Mouse (Mus musculus) adipocyte (in vitro differentiated cells): ENCODE data around the gene Gm43738.
A peak's percentile ranks its signal among the peaks of the same experiment; 100 is the strongest.
"Not testable (repeated sequence)": the region's sequence is repeated elsewhere in the genome, so short reads cannot be mapped to it uniquely, and the experiment has no call there.

Experiments
- DNase-seq: peaks from one replicate; pipeline ENCODE4 v3.0.0-alpha.2; 2016; ENCODE audit warnings: low spot score

Gene Gm43738

DNA sequence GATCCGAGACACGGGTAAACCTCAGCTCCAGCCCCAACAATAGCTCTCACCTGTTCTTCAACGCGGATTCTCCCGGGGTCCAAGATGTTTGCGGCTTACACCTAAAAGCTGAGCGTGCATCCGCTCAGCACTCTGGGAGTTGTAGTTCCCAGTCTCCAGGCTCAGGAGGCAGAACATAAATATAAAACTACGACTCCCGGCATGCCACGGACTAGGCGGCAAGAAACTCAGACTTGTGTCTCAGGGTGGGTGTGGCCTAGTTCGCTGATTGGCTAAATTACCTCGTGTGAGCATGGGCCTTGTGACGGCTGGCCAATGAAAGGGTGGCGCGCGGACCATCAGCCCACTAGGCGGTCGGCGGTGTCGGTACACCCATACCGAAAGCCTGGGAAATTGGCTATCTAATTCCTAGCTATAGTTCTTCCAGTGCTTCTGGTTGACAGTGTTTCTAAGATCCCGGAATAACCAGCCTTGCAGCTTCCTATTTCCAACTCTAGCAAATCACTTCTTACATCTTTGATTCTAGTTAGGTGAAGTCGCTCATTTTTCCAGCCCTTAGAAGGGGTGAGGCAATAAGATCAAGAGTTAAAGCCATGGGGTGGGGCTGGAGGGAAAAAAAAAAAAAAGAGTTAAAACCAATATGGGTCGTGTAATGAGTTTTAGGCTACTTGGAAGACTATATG is 1.1 kb upstream of the Gm43738 start, which contains the start of gene Fdps:
Gene Fdps (minus strand): TSS at position 148 of the 683 bp plus-strand sequence.
- peak; percentile 99 for DNase-seq

DNA sequence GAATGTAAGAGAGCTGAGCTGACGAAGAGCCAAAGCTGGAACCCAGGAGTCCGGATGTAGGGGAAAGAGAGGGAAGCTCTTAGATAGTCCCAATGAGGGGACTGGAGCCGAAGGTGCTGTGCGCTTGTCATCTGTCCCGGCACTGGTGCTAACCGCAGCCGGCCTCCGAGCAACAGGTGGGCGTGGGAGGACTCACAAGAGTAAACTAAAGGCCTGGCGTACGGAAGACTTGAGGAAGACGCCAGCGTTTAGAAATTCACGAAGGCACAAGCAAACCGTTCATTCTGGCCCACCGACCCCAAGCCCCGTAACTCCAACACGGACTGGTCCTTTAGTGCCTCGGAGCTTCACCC is 536 bp upstream of the Gm43738 start:
- DNase-seq: peak; percentile 39

DNA sequence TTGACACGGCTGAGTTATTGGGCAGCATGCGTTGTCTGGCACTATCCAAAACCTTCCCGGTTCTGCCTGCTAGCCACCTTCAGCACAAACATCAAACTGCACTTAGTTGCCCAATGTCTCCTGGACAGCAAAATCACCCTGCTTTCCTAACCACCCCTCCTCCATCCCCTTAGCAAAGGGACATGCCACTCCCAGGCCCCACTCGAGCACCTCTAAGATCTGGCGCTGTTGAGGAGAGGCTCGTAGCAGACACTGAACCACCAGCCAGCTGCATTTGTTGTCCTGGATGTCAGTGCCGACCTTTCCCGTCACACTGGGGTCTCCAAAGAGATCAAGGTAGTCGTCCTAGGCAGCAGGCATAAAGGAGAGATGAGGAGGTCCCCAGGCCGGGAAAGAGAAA is 6.9 kb downstream of the Gm43738 start:
- DNase-seq: no peak

DNA sequence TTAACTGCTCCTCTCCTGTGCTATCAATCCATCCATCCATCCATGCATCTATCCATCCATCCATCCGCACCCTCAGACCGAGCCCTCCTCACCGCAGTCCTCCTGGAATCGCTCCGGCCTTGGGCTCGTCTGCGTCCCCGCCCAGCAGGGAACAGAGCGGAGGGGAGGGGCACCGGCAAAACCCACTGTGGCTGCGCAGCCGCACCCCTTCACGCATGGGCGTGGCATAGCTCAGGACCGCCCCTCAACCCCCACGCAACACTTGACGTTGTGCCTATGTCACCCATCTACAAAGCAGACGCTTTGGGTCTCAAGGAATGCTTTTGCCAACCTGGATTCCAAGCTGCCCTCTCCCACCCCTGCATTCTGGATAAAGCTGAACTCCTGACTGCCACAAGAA is 7.7 kb downstream of the Gm43738 start, which contains the start of gene Rusc1:
Gene Rusc1 (minus strand): TSS at position 137 of the 400 bp plus-strand sequence.
- DNase-seq: no peak

DNA sequence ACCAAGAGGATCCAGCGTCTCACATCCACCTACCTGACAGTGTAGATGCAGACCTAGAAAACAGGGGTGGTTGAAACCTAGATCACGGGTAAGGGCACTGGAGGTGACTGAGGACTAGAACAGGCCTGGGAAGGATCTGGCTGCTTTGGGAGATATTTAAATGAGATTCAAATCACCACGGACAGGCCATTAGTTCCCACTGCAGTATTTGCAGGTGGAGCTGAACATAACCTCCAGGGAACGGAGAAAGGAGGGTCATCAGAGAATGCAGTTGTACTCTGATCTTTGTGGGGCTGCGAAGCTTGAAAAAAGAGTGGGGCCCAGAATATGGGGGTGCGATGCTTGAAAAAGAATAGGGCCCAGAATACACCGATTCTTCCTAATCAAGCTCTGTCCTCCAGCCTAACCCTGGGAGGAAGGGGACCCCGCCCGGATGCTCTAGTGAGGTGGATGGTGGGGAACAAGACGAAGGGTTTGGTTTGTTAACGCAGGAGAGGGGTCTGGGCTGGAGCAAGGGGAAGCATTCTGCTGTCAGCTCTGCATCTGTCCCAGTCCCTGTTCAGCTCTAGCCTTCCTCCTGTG is 8.3 kb downstream of the Gm43738 start:
- no peak for DNase-seq

DNA sequence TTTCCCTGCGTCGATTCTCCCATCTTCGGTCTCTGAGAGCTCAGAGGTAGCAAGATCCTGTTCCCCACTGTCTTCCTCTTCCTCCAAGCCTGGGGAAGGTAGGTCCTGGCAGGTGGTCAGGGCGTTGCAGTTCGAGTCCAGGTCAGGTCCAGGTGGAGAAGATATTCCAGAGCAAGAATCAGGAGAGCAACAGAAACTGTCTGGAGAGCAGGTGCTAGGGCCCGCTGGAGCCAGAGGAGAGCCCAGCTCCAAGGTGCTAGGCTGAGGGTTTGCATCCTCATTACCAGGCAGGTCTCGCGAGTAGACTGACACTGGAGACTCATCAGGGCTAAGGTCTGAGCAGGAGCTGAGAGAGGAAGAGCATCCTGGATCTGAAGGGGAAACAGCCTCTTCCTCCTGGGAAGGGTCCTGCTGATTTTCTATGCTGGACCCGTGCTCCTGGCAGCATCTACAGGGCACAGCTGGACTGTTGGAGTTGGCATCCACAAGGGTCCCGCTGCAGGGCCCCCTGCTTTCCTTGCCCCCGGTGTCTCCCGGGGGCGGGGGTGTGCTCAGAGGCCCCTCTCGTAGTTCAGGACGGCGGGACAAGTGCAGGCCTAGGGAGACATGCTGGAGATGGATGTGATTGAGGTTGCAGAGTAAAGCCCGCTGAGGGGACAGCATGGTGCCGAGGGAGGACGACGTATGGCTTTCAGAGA is 8.9 kb downstream of the Gm43738 start:
- no peak for DNase-seq

DNA sequence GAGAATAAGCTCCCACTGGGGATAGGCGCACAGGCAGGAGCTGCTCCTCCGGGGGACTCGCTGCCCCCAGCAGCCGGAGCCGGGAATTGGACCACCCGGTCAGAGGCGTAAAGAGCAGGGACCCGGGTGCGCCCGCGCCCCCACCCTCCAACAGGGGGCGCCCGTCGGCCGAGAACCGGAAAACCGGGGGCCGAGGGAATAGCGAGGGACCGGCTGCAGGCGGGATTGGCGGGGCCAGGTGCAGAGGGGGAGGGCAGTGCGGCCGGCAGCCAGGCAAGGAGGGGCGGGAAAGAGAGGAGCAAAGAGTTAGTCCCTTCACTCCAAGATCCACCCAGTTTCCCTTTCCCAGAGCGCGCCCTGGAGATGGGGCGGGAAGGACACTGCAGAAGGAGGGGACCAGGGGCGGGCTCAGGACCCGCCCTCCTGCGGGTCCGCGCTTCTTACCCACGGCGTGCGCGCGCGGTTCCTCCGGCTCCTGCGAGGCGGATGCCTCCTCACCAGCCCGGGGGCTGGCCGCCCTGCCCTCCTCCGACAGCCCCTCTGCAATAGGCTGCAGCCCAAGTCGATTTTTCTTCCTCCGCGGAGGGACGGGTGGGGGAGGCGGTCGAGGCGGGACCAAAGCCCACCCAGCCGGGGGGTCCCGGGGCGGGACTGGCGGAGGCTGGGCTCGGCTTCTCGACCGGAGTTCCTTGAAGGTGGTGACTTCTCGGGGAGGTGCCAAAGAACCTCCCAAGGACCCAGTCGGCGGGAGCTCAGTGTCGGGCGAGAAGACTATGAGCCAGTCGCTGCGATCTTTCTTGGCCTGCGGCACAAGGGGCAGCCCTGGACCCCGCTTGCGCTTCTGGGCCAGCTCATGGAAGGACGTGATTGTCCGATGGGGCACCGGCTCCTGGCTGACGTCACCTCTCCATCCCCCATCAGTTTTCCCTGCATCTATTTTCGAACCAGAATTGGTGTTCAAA is 9.9 kb downstream of the Gm43738 start:
- peak; percentile 68 for DNase-seq

DNA sequence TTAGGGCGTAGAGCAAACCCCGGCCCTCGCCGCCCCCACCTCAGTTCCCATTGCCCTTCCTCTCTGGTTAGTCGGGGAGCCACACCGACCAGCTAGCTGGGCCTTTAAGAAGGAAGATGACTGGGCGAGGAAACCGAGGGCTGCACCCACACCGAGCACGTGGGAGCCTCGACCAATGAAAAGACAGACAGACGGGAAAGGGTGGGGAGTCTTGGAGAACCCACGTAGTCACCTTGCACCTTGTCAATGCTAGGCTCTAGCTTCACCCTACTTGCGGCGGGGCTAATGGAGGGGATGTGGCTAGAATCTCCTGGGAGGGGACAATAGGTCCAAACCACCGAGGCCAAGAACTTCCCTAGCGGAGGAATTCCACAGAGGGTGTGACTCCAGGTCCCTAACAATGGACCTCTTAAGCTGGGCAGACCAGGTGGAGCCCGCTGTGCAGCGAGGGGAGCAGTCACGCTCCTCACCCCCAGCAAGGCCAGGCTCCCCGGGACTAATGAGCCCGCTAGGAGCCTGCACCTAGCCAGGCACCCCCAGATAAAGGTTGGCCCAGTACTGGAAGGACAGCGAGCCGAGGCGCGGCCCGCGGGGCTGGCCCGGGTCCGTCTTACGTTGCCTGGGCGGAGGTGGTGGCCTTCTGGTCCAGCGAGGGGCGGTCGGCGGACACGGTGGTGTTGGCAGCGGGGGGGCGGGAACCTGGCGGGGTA is 10.9 kb downstream of the Gm43738 start:
- DNase-seq: peak; percentile 86

DNA sequence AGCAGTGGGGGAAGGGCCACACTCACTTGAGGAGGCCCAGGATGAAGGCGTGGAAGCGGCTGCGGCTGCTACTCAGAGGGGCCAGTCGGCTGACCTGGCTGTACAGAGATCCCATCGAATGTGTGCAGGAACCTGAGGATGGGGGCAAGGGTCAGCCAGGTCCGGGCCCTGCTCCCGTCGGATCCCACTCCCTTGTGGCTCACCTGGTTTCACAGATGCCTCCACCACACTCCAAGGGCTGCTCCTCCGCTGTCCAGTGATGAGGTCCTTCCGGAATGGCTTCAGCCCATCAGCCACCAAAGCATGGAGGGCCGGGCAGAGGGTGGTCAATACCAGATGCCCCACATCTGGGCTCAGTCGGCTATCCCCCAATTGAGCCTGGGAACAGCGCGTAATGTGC is 11.9 kb downstream of the Gm43738 start:
- no peak for DNase-seq

DNA sequence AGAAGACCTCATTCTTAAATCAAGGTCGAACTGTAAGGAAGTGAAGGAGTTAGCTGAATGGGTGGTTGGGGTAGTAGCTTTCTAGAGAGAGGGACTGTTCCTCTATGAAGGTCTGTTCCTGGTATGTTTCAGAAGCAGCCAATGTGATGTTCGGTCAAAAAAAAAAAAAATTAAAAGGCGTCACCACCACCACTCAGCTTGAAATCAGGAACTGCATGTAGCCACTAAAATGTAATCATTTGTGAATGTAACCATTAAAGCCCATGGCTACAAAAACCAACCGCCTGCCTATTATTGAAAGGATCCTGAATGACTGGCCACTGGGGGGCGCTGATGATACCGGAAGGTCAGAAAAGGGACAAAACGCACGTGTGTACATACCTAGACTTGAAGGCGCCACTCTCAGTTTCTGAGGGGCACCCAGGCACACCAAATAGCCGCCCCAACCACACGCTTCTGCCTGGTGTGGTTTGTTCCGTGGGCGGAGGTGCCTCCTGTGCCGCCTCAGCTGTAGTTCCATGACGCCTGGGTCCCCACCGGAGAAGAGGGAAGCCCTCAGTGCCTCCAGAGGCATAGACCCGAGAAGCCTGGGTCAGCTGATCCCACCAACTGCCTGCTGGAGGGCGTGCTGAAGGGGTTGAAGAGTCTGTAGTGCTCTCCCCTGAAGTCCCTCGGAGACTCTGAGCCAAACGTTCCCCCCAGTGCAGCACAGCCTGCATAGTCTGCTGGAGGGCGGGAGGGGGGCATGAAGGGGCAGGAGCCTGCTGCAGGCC is 13.4 kb downstream of the Gm43738 start:
- peak; percentile 71 for DNase-seq

DNA sequence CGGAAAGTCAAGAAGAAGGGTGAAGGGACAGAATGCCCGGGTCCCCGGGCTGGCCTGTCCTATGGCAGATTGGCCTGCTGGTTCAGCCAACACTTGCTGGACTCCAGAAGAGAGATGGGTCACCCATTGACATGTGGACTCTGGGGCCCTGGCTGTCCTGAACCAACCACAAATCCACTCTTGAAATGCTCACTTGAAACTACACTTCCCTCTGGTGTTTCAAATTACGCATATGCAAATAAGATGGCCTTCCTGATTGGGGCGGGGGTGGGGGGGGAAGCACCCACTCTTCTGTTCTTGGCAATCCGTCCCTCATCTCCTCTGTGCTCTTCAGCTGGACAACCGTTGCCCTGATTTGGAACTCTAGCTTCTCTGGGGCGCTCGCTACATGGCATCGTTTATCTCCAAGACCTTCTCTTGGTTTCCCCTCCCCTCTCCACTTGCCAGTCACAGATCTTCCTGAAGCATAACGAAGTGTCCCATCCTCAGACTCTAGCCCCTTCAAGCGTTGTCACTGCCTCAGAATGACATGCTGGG is 16.2 kb downstream of the Gm43738 start:
- DNase-seq: no peak

DNA sequence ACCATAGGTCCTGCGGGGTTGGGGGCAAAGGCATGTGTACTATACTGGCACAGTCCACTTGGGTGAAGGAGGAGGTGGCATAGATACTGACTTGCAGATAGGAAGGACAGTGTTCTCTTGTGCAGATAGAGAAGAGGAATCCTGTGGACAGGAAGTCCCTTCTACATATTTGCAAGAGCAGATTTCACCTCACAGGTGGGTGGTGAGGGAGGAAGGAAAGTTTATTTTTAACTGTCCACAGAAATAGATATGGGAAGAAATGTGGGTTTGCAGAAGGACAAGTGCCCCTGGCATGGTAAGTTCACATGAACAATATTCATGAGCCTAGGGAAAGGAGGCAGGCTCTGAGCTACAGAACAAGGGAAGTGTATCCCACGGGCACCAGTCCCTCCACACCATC is 16.8 kb downstream of the Gm43738 start:
- no peak for DNase-seq

DNA sequence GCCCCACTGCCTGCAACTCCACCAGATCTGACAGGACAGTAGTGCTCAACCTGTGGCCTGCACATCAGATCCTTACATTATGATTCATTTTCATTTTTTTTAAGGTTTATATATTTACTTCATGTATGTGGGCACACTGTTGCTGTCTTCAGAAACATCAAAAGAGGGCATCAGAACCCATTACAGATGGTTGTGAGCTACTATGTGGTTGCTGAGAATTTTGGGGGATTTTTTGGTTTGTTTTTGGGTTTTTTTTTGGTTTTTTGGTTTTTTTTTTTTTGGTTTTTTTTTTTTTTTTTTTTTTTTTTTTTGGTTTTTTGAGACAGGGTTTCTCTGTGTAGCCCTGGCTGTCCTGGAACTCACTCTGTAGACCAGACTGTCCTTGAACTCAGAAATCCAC is 18.6 kb downstream of the Gm43738 start:
- not testable (repeated sequence) for DNase-seq

DNA sequence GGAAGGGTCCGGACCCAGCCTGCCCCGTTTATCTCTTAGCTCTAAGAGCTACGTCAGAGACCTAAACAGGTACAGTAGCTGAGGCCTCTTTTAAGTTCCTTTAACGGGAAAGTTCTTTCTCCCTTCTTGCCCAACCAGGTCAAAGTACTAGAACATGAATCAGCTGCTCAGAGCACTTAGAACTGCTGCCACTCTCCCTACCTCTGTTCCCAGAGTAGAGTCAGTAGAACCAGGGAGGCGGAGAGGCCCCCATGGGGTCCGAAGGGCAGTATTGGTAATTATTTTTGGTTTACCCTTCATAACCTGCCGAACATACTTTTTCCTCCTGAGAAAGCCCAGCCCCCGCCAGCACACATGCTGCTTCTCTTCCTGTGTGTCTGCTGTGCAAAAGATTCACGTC is 23.5 kb downstream of the Gm43738 start:
- DNase-seq: no peak

DNA sequence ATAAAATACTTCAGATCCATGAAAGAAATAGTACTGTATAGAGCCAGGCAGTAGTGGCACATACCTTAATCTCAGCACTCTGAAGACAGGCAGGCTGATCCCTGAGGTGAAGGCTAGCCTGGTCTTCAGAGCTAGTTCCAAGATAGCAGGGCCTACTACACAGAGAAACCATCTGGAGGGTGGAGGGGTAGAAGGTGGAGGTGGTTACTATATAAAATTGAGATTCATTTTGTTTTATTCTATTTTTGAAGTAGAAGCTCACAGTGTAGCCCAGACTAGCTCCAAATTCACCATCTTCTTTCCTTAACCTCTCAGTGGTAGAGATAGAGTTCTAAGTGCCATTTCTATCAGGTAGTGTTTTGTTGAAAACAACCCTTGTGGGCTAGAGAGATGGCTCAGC is 33.6 kb downstream of the Gm43738 start:
- DNase-seq: no peak

DNA sequence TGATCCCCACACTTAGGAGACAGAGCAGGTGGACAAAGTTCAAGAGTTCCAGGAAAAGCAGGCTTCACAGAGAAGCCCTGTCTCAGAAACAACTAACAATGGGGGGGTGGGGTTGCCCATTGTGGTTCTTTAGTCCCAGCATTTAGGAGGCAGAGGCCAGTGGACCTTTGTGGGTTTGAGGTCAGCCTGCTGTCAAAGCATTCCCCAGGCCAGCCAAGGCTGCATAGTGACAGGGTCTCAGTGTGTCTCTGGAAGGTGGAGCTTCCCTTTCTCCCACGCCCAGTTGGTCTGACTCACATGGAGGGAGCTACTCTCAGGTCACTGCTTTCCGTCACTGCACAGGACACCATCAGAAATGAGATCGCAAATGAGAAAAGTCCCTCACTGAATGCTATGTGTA is 39.2 kb downstream of the Gm43738 start:
- no peak for DNase-seq

DNA sequence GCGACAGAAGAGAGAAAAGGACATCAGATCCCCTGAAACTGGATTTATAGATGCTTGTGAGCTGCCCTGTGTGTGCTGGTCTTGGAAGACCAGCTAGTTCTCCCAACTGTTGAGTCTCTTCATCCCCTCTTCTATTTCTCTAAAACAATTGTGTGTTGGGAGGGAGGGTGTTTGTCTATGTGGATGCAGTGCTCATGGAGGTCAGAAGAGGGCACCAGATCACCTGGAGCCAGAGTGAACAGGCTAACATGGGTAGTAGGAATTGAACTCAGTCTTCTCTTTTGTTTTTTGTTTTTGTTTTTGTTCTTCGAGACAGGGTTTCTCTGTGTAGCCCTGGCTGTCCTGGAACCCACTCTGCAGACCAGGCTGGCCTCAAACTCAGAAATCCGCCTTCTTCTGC is 42.1 kb downstream of the Gm43738 start:
- peak; percentile 37 for DNase-seq

DNA sequence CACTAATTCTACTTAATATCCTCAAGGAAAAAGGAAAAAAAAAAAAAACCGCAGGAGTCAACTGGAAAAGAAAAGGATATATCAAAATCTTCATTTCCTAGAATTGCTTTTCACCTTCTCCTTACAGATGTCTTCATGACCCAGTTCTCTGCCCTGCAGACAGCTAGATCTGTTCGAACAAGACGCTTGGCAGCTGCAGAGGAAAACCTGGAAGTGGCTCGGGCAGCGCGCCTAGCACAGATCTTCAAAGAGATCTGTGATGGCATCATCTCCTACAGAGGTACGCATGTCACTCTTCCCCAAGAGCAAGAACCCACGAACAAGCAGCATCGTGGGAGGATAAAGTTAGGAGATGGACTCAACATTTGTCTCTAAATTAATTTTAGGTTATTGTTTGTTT is 42.5 kb downstream of the Gm43738 start:
- no peak for DNase-seq

DNA sequence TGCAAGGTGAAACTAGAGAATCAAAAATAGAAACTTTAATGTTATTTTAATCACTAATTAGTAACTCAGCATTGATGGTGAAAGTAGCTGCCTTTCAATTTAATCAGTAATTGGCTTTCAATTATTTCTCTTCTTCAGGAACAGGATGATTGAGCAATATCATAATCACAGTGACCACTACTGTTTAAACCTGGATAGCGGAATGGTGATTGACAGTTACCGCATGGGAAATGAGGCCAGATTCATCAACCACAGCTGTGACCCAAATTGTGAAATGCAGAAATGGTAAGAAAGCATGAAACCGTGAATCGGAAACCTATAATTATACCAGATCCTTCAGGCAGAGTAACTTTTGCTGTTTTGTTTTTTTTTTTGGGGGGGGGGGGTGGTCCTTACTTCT is 57.5 kb downstream of the Gm43738 start:
- no peak for DNase-seq
